Mouse (Mus musculus) urinary bladder, postnatal 36 days (tissue): ENCODE data around the gene Kif3c.
"Not testable (repeated sequence)": the region's sequence is repeated elsewhere in the genome, so short reads cannot be mapped to it uniquely, and the experiment has no call there.

Experiments used
- DNase-seq, 2 experiments: peaks; one replicate each; pipeline ENCODE4 v3.0.0; 2022; ENCODE audit warnings: low spot score in 2 of 2, mixed read lengths in 1 of 2

Gene Kif3c

DNA sequence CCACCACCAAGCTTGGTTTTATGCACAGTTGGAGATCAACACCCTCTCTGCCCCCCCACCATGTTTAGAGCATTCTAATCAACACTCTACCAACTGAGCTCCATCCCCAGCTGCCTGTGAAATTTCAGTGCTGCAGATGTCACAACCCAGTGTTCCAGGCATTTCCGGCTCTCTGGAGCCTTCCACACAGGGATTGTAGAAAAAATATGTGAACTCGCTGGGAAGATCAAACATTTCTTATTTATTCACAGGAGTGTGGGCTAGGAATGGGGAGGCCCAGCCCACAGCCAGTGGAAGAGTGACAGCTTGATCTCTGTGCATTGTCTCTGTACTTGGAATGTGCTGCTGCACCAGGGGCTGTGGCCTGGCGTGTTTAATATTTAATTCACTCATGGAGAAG, 3.8 kb downstream of the Kif3c start:
- DNase-seq = no peak

GRCm38 (mm10) chr12:3370979-3371925, 6.3 kb downstream of the Kif3c start:
- DNase-seq = no peak

DNA sequence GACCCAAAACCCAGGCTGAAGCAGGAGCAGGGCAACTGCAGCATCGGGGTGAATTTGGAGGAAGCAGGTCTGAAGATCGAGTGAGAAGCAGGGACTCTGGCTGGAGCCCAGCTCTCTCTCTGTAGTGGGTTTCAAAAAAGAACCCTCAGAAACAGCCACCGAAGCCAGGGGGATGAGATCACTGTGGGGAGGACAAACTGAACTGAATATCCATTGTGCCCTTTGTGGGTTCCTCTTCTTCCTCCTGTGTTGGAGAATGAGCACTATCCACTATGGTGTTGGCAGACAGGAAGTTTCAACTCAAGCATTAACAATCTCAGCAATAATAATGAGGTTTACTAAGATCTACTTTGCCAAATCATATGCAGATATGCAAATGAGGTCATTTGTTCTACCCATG, 7.1 kb downstream of the Kif3c start:
- no peak for DNase-seq

DNA sequence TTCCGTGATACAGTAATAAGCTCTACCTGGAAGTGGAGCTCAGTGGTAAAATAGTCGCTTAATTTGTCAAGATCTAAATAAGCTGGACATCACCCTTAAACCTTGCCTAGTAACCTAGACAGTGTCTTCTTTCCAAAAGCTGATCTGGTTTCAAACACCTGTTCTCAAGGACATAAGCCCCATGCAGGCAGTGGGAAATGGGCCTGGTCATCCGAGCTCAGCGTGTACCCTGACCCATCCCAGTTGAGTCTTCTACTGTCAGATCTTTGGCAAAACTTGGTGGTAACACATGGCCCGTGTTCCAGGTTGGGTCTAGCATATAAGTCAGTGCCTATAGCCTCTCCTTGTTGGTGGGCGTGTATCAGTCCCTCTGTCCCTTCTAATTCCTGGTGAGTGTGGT, 8.6 kb downstream of the Kif3c start:
- no peak for DNase-seq

DNA sequence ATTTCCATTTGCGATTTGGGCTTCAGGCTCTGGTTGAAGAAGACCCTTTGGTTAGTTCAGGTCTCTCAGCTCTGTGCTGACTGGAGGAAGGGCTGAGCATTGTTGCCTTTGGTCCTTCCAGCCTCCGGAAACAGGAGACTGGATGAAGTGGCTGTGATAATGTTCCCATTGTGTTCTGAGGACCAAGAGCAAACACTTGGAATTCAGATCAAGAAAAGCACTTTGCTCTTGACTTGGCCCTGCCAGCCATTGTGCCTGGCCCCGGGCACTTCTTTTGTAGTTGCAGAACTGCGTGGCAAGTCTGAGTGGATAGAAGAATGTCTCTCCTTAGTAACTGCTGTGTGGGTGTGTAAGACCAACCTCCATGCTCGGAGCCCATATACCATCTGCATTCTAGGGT, 9.6 kb downstream of the Kif3c start:
- DNase-seq = no peak

GRCm38 (mm10) chr12:3377190-3377589, 12.3 kb downstream of the Kif3c start:
- no peak for DNase-seq

GRCm38 (mm10) chr12:3377755-3378154, 12.8 kb downstream of the Kif3c start:
- DNase-seq = no peak

GRCm38 (mm10) chr12:3384860-3385259, 19.9 kb downstream of the Kif3c start:
- no peak for DNase-seq

DNA sequence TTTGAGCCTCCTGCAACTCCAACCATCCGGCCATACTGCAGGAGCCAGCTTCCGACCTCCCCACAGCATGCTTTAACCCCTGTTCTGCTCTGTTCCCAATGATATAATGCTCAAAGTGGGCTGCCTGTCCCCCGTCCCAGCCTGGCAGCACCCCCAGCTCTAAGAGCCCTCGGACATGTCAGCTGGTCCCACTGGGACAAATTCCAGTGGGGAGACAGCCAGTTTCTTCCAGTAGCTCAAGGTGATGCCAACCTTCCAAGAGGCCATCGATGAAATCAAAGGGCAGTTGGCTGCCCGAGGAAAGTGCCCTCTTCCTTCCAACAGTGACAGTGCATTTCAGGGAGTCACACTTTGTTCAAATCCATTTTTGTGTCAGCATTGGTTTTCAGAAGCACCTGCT, 20.3 kb downstream of the Kif3c start:
- no peak for DNase-seq

- DNase-seq = no peak
These were observed 21.0 kb downstream of the Kif3c start for GRCm38 (mm10) chr12:3385940-3386339.

DNA sequence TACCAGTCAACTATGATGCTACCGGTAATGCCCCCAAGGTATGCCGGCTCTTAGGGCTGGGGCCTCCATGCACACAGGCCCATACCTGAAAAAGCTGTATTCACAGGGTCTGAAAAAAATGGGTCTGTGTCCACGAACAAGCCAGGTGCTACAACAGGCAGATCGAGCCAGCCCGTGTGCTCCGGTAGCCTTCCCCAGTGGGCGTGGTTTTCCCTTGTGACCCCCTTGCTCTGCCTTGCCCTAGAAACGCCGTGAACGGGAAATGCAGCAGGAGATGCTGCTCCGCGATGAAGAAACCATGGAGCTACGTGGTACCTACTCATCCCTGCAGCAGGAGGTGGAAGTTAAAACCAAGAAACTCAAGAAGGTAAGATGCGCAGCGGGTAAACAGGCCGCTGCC, 23.0 kb downstream of the Kif3c start:
- DNase-seq = no peak

DNA sequence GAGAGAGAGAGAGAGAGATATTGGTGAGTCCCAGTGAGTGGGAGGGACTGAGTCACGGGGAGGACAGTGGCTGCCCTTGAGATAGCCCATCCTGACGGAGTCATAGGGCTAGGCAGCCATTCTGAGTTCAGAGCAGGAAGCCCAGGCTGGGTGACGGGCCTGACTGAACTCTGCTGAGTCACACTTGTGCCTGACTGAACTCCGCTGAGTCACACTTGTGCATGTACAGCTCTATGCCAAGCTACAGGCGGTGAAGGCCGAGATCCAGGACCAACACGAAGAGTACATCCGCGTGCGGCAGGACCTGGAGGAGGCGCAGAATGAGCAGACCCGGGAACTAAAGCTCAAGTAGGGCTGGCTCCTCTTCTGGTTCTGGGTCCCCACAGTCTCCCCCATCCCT, 24.5 kb downstream of the Kif3c start:
- DNase-seq = no peak

GRCm38 (mm10) chr12:3390071-3390470, 25.1 kb downstream of the Kif3c start:
- DNase-seq = no peak

DNA sequence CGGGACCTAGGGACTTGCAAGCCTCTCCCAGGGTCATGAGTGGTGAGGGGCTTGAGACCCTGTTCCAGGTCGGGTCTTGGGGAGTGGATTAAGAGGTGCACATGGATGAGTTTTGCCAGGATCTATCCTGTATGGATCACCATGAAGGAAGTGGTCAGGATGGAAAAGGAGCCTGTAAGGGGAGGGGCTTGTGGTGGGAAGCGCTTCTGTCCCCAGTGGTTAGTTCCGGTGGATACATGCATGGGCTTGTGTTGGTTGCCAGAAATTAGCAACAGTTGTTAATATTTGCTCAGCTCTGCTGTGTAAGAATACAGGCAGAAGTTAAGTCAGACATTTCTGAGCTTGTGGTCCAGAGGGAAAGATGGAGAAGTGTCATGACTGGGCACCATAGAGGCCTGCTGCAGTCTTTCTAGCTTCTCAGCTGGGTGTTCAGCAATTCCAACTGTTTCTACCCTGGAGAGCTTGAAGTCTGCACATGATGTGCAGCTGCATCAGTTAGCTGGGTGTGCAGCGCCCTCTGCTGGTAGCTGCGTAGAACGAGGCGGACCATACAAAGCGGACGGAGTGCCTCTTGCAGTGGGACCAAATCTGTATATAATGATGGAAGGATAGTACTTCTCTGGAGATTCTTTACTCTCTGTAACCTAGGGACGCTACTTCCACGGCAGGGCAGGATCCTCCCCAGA, 25.8 kb downstream of the Kif3c start:
- DNase-seq = peak; percentile 65 to 72

DNA sequence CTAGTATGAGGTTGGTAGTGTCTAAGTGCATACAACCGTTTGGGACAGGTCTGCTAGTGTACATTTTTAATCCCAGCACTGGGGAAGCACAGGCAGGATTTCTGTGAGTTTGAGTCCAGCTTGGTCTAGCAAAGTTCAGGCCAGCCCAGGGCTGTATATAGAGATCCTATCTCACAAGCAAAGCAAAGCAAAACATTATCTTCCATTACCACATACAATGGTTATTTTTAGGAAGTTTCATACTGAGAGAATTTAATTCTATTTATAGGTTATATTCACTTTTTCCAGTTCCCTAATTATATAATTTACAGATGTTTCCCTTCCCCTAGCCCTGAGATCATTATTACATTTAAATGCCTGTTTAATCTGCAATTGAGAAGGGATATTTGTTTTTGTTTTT, 26.3 kb downstream of the Kif3c start:
- DNase-seq = no peak

DNA sequence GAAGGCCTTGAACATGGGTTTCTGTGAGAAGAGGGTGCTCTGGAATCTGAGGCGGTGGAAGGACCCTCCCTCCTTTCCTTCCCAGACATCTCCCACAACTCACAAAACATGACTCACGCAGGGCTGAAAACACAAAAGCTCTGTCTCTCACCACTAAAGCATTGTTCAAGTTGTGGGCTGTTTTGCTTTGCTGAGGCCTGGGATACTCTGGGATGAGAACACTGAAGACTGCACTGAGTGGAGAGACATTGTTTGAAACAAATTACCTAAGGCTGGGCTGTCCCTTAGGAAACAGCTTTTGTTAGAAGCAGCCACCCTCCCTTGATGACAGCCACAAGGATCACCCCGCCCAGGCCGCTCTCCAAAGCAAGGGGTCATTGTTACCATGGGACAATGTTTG, 28.2 kb downstream of the Kif3c start:
- DNase-seq = no peak

- DNase-seq = no peak
These were observed 32.0 kb downstream of the Kif3c start for GRCm38 (mm10) chr12:3396931-3397330.

- not testable (repeated sequence) for DNase-seq
These were observed 40.7 kb downstream of the Kif3c start for GRCm38 (mm10) chr12:3405662-3406061.

DNA sequence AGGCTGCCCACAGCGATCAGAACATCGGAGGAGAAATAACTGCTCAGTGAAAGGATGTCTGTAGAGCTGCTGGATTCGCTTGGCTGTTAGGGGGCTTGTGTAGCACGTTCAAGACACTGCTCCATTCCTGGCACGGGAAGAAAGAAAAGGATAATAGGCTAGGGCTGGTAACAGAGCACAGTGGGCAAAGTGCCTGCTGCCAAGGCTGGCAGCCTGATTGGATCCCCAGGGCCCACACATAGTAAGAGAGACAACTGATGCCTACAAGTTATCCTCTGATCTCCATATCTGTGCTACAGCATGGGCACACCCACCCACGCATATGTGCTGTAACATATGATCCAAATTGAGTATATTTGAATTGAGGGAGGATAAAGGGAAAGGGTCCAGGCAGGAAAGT, 41.7 kb downstream of the Kif3c start:
- no peak for DNase-seq

- DNase-seq = no peak
These were observed 50.0 kb downstream of the Kif3c start for GRCm38 (mm10) chr12:3414956-3415355.

- DNase-seq = no peak
These were observed 53.8 kb downstream of the Kif3c start for GRCm38 (mm10) chr12:3418761-3419160.

- DNase-seq = no peak
These were observed 55.6 kb downstream of the Kif3c start for GRCm38 (mm10) chr12:3420519-3420918.

- no peak for DNase-seq
These were observed 57.9 kb downstream of the Kif3c start for GRCm38 (mm10) chr12:3422786-3423185.
